Mouse (Mus musculus): ENCODE data around the gene Dstyk. TPM values are rescaled to one million over a fixed set of nuclear protein-coding genes. Genes with fewer than 3 reads are reported as not detected.

Dstyk gene
- polyA plus RNA-seq, 1 experiment from 2014 or later: 9.5 TPM

GRCm38 (mm10) chr1:132425600-132425999 lies 8.2 kb downstream of the Dstyk start:
- Histone ChIP-seq H3K27me3 (ENCODE audit: control insufficient read depth, insufficient read depth, low read length) (no peaks in the 10 kb centered on the region), H3K4me3 (ENCODE audit: low read depth, low read length) (no peak overlapping the region), H3K9ac (replicated peaks; ENCODE audit: low read depth, low read length) (no peak overlapping the region), H3K36me3 (ENCODE audit: control insufficient read depth, insufficient read depth, low read length) (no peaks in the 10 kb centered on the region), H3K9me3 (ENCODE audit: control insufficient read depth, low read length) (no peaks in the 10 kb centered on the region), H3K4me2 (ENCODE audit: low read depth, low read length) (no peak overlapping the region), H3K4me1 (ENCODE audit: control insufficient read depth, insufficient read depth, low read length) (no peaks in the 10 kb centered on the region), H3K27ac (ENCODE audit: low read depth, low read length) (no peak overlapping the region)
- ATAC-seq (ENCODE audit: low read depth): no peak

- ATAC-seq (ENCODE audit: low read depth): no peak
- no peaks in the 10 kb centered on the region for H3K9me3 ChIP-seq (ENCODE audit: control insufficient read depth, low read length)
Measured at GRCm38 (mm10) chr1:132430818-132431217, 13.5 kb downstream of the Dstyk start.

GRCm38 (mm10) chr1:132431716-132432115 lies 14.4 kb downstream of the Dstyk start:
- Histone ChIP-seq H3K27ac (ENCODE audit: low read depth, low read length) (no peak overlapping the region), H3K36me3 (ENCODE audit: control insufficient read depth, insufficient read depth, low read length) (no peaks in the 10 kb centered on the region), H3K9me3 (ENCODE audit: control insufficient read depth, low read length) (no peaks in the 10 kb centered on the region), H3K9ac (replicated peaks; ENCODE audit: low read depth, low read length) (no peak overlapping the region), H3K4me3 (ENCODE audit: low read depth, low read length) (no peak overlapping the region), H3K4me1 (ENCODE audit: control insufficient read depth, insufficient read depth, low read length) (peaks cover 7% of the 10 kb centered on the region), H3K4me2 (ENCODE audit: low read depth, low read length) (no peak overlapping the region), H3K27me3 (ENCODE audit: control insufficient read depth, insufficient read depth, low read length) (no peaks in the 10 kb centered on the region)
- 53% methylated on average over 9 of the region's 9 CpGs for WGBS
- 0 out of 2 replicates have a peak, but pooled peaks have one; percentile 24 for ATAC-seq (ENCODE audit: low read depth)

More at GRCm38 (mm10) chr1:132430818-132431217, 13.5 kb downstream of the Dstyk start:
- 33% methylated on average over 3 of the region's 3 CpGs for WGBS
- Histone ChIP-seq H3K27ac (ENCODE audit: low read depth, low read length) (peak overlapping the region; percentile 23; the same call in 1 of the 2 replicates), H3K4me2 (ENCODE audit: low read depth, low read length) (no peak overlapping the region), H3K9ac (replicated peaks; ENCODE audit: low read depth, low read length) (no peak overlapping the region), H3K4me3 (ENCODE audit: low read depth, low read length) (no peak overlapping the region), H3K36me3 (ENCODE audit: control insufficient read depth, insufficient read depth, low read length) (no peaks in the 10 kb centered on the region), H3K4me1 (ENCODE audit: control insufficient read depth, insufficient read depth, low read length) (peaks cover 7% of the 10 kb centered on the region), H3K27me3 (ENCODE audit: control insufficient read depth, insufficient read depth, low read length) (no peaks in the 10 kb centered on the region)

- Histone ChIP-seq H3K9me3 (ENCODE audit: control insufficient read depth, low read length) (no peaks in the 10 kb centered on the region), H3K36me3 (ENCODE audit: control insufficient read depth, insufficient read depth, low read length) (no peaks in the 10 kb centered on the region), H3K27ac (ENCODE audit: low read depth, low read length) (no peak overlapping the region), H3K9ac (replicated peaks; ENCODE audit: low read depth, low read length) (no peak overlapping the region), H3K27me3 (ENCODE audit: control insufficient read depth, insufficient read depth, low read length) (no peaks in the 10 kb centered on the region), H3K4me3 (ENCODE audit: low read depth, low read length) (no peak overlapping the region), H3K4me1 (ENCODE audit: control insufficient read depth, insufficient read depth, low read length) (peaks cover 7% of the 10 kb centered on the region), H3K4me2 (ENCODE audit: low read depth, low read length) (no peak overlapping the region)
- no peak for ATAC-seq (ENCODE audit: low read depth)
- 48% methylated on average over 5 of the region's 5 CpGs for WGBS
Measured at GRCm38 (mm10) chr1:132433349-132433748, 16.0 kb downstream of the Dstyk start.

GRCm38 (mm10) chr1:132434032-132434431 lies 16.7 kb downstream of the Dstyk start:
- Histone ChIP-seq H3K36me3 (ENCODE audit: control insufficient read depth, insufficient read depth, low read length) (no peaks in the 10 kb centered on the region), H3K4me3 (ENCODE audit: low read depth, low read length) (no peak overlapping the region), H3K27ac (ENCODE audit: low read depth, low read length) (no peak overlapping the region), H3K9me3 (ENCODE audit: control insufficient read depth, low read length) (no peaks in the 10 kb centered on the region), H3K9ac (replicated peaks; ENCODE audit: low read depth, low read length) (no peak overlapping the region), H3K4me2 (ENCODE audit: low read depth, low read length) (no peak overlapping the region), H3K27me3 (ENCODE audit: control insufficient read depth, insufficient read depth, low read length) (no peaks in the 10 kb centered on the region), H3K4me1 (ENCODE audit: control insufficient read depth, insufficient read depth, low read length) (peaks cover 7% of the 10 kb centered on the region)
- ATAC-seq (ENCODE audit: low read depth): no peak
- WGBS: 85% methylated on average over 12 of the region's 12 CpGs

GRCm38 (mm10) chr1:132436320-132436958 lies 19.1 kb downstream of the Dstyk start:
- no peak overlapping the region for H3K27ac ChIP-seq (ENCODE audit: low read depth, low read length)
- no peak overlapping the region for H3K9ac ChIP-seq (replicated peaks; ENCODE audit: low read depth, low read length)
- H3K27me3 ChIP-seq (ENCODE audit: control insufficient read depth, insufficient read depth, low read length): no peaks in the 10 kb centered on the region
- peaks cover 7% of the 10 kb centered on the region for H3K4me1 ChIP-seq (ENCODE audit: control insufficient read depth, insufficient read depth, low read length)
- ATAC-seq (ENCODE audit: low read depth): no peak
- H3K36me3 ChIP-seq (ENCODE audit: control insufficient read depth, insufficient read depth, low read length): peaks cover 9% of the 10 kb centered on the region; the same call in 1 of the 2 replicates
- H3K9me3 ChIP-seq (ENCODE audit: control insufficient read depth, low read length): no peaks in the 10 kb centered on the region
- WGBS: 74% methylated on average over 4 of the region's 4 CpGs
- H3K4me2 ChIP-seq (ENCODE audit: low read depth, low read length): no peak overlapping the region
- H3K4me3 ChIP-seq (ENCODE audit: low read depth, low read length): no peak overlapping the region

GRCm38 (mm10) chr1:132436960-132437359 lies 19.6 kb downstream of the Dstyk start:
- Histone ChIP-seq H3K4me3 (ENCODE audit: low read depth, low read length) (no peak overlapping the region), H3K27ac (ENCODE audit: low read depth, low read length) (no peak overlapping the region), H3K9ac (replicated peaks; ENCODE audit: low read depth, low read length) (no peak overlapping the region), H3K9me3 (ENCODE audit: control insufficient read depth, low read length) (no peaks in the 10 kb centered on the region), H3K27me3 (ENCODE audit: control insufficient read depth, insufficient read depth, low read length) (no peaks in the 10 kb centered on the region), H3K4me1 (ENCODE audit: control insufficient read depth, insufficient read depth, low read length) (peaks cover 7% of the 10 kb centered on the region), H3K4me2 (ENCODE audit: low read depth, low read length) (no peak overlapping the region), H3K36me3 (ENCODE audit: control insufficient read depth, insufficient read depth, low read length) (peaks cover 10% of the 10 kb centered on the region; the same call in 1 of the 2 replicates)
- no peak for ATAC-seq (ENCODE audit: low read depth)
- 65% methylated on average over 1 of the region's 1 CpGs for WGBS

GRCm38 (mm10) chr1:132437389-132437788 lies 20.0 kb downstream of the Dstyk start:
- H3K4me3 ChIP-seq (ENCODE audit: low read depth, low read length): no peak overlapping the region
- WGBS: 82% methylated on average over 5 of the region's 5 CpGs
- H3K4me2 ChIP-seq (ENCODE audit: low read depth, low read length): no peak overlapping the region
- H3K9me3 ChIP-seq (ENCODE audit: control insufficient read depth, low read length): no peaks in the 10 kb centered on the region
- no peaks in the 10 kb centered on the region for H3K27me3 ChIP-seq (ENCODE audit: control insufficient read depth, insufficient read depth, low read length)
- peaks cover 14% of the 10 kb centered on the region; the same call in 1 of the 2 replicates for H3K36me3 ChIP-seq (ENCODE audit: control insufficient read depth, insufficient read depth, low read length)
- peaks cover 7% of the 10 kb centered on the region for H3K4me1 ChIP-seq (ENCODE audit: control insufficient read depth, insufficient read depth, low read length)
- no peak overlapping the region for H3K27ac ChIP-seq (ENCODE audit: low read depth, low read length)
- H3K9ac ChIP-seq (replicated peaks; ENCODE audit: low read depth, low read length): no peak overlapping the region
- ATAC-seq (ENCODE audit: low read depth): no peak

- 73% methylated on average over 1 of the region's 1 CpGs for whole genome bisulfite sequencing
Measured at GRCm38 (mm10) chr1:132440896-132441435, 23.6 kb downstream of the Dstyk start.

More at GRCm38 (mm10) chr1:132440896-132441435, 23.6 kb downstream of the Dstyk start:
- H3K36me3 ChIP-seq (ENCODE audit: control insufficient read depth, insufficient read depth, low read length): peaks cover 15% of the 10 kb centered on the region; the same call in 1 of the 2 replicates
- ATAC-seq (ENCODE audit: low read depth): no peak
- H3K4me3 ChIP-seq (ENCODE audit: low read depth, low read length): no peak overlapping the region
- H3K9me3 ChIP-seq (ENCODE audit: control insufficient read depth, low read length): no peaks in the 10 kb centered on the region
- no peaks in the 10 kb centered on the region for H3K27me3 ChIP-seq (ENCODE audit: control insufficient read depth, insufficient read depth, low read length)
- H3K4me1 ChIP-seq (ENCODE audit: control insufficient read depth, insufficient read depth, low read length): no peaks in the 10 kb centered on the region
- H3K27ac ChIP-seq (ENCODE audit: low read depth, low read length): no peak overlapping the region
- H3K4me2 ChIP-seq (ENCODE audit: low read depth, low read length): no peak overlapping the region
- no peak overlapping the region for H3K9ac ChIP-seq (replicated peaks; ENCODE audit: low read depth, low read length)

Data from neural tube, embryonic 14.5 days (tissue).